Mouse (Mus musculus) MEL (cell line): ENCODE data around the gene Slc9c1. TPM values are rescaled to one million over a fixed set of nuclear protein-coding genes. Genes with fewer than 3 reads are reported as not detected.

Experiments used
- DNase-seq: peaks from one replicate; pipeline ENCODE4 v3.0.0; 2011; ENCODE audit warnings: low read depth, low spot score
- H3K27ac ChIP-seq: 2 replicates; pipeline ENCODE4 v1.5.1; 2012; ENCODE audit warnings: low read depth, mild to moderate bottlenecking, control low read depth, low read length, moderate library complexity; ENCODE audit not compliant: control insufficient read depth
- H3K27me3 ChIP-seq, 2 experiments: fragments of 150-350 bp in 1 of 2; sonication (generic) in 1 of 2; 2 replicates each; pipeline ENCODE4 v1.6.1; 2012; ENCODE audit warnings: low read length in 2 of 2, mild to moderate bottlenecking in 2 of 2, improper control_type of control experiment in 1 of 2, moderate library complexity in 1 of 2; ENCODE audit not compliant: insufficient read depth in 2 of 2, control insufficient read depth in 1 of 2
- H3K36me3 ChIP-seq, 2 experiments: 2 replicates each; pipeline ENCODE4 v1.6.1; 2012 to 2014; ENCODE audit warnings: low read length in 2 of 2, improper control_type of control experiment in 1 of 2, inconsistent platforms in 1 of 2, mild to moderate bottlenecking in 1 of 2; ENCODE audit not compliant: insufficient read depth in 2 of 2, control insufficient read depth in 1 of 2
- H3K4me1 ChIP-seq, 2 experiments: fragments of 150-350 bp in 1 of 2; sonication (generic) in 1 of 2; 2 replicates each; pipeline ENCODE4 v1.6.1; 2012; ENCODE audit warnings: low read length in 2 of 2, improper control_type of control experiment in 1 of 2, mild to moderate bottlenecking in 1 of 2; ENCODE audit not compliant: insufficient read depth in 2 of 2, control insufficient read depth in 1 of 2
- H3K4me3 ChIP-seq, 2 experiments: fragments of 150-350 bp in 1 of 2; sonication (generic) in 1 of 2; 2 replicates each; pipeline ENCODE4 v1.5.1; 2012; ENCODE audit warnings: low read depth in 2 of 2, low read length in 2 of 2, mild to moderate bottlenecking in 2 of 2, moderate library complexity in 2 of 2, control low read depth in 1 of 2, improper control_type of control experiment in 1 of 2; ENCODE audit not compliant: control insufficient read depth in 1 of 2, insufficient read depth in 1 of 2
- H3K79me2 ChIP-seq: 2 replicates; pipeline ENCODE4 v1.6.1; 2012; ENCODE audit warnings: mild to moderate bottlenecking, low read length, moderate library complexity; ENCODE audit not compliant: control insufficient read depth, poor library complexity, insufficient read depth
- H3K9ac ChIP-seq: 2 replicates; pipeline ENCODE4 v1.6.1; 2012; ENCODE audit warnings: low read depth, mild to moderate bottlenecking, control low read depth, low read length, moderate library complexity; ENCODE audit not compliant: control insufficient read depth, poor library complexity, severe bottlenecking
- H3K9me3 ChIP-seq: fragments of 150-350 bp; sonication (generic); replicated peaks from 2 replicates; pipeline ENCODE4 v1.6.1; 2012; ENCODE audit warnings: mild to moderate bottlenecking, low read length, improper control_type of control experiment, moderate library complexity; ENCODE audit not compliant: insufficient read depth
- CHD1 ChIP-seq: IDR thresholded peaks from 2 replicates; pipeline ENCODE4 v1.6.1; 2012; ENCODE audit warnings: low read depth, mild to moderate bottlenecking, inconsistent platforms, low read length, improper control_type of control experiment
- CHD2 ChIP-seq: IDR thresholded peaks from 2 replicates; pipeline ENCODE4 v1.6.1; 2011; ENCODE audit warnings: low read length, improper control_type of control experiment
- CTCF ChIP-seq, 3 experiments: IDR thresholded peaks in 2 of 3; conservative IDR thresholded peaks in 1 of 3; 2 replicates each; pipeline ENCODE4 v1.5.1; 2011 to 2012; ENCODE audit warnings: low read length in 3 of 3, low read depth in 2 of 3, mild to moderate bottlenecking in 2 of 3, improper control_type of control experiment in 1 of 3, inconsistent platforms in 1 of 3, mixed read lengths in 1 of 3, moderate library complexity in 1 of 3; ENCODE audit not compliant: control insufficient read depth in 1 of 3, insufficient read depth in 1 of 3, poor library complexity in 1 of 3, severe bottlenecking in 1 of 3
- E2F4 ChIP-seq: IDR thresholded peaks from 2 replicates; pipeline ENCODE4 v1.6.1; 2011; ENCODE audit warnings: low read depth, low read length, improper control_type of control experiment, borderline replicate concordance
- ELF1 ChIP-seq: IDR thresholded peaks from 2 replicates; pipeline ENCODE4 v1.6.1; 2014; ENCODE audit warnings: low read depth, mild to moderate bottlenecking, inconsistent platforms, low read length, improper control_type of control experiment, moderate library complexity
- ETS1 ChIP-seq: IDR thresholded peaks from 2 replicates; pipeline ENCODE4 v1.6.1; 2012; ENCODE audit warnings: low read depth, mild to moderate bottlenecking, inconsistent platforms, low read length, improper control_type of control experiment, moderate library complexity
- GATA1 ChIP-seq: IDR thresholded peaks from 2 replicates; pipeline ENCODE4 v1.6.1; 2011; ENCODE audit warnings: low read depth, low read length, improper control_type of control experiment
- JUND ChIP-seq: IDR thresholded peaks from 2 replicates; pipeline ENCODE4 v1.6.1; 2011; ENCODE audit warnings: low read depth, mild to moderate bottlenecking, improper control_type of control experiment, low read length
- MAZ ChIP-seq: IDR thresholded peaks from 2 replicates; pipeline ENCODE4 v1.6.1; 2012; ENCODE audit warnings: low read depth, mild to moderate bottlenecking, inconsistent platforms, low read length, improper control_type of control experiment
- MEF2A ChIP-seq: IDR thresholded peaks from 2 replicates; pipeline ENCODE4 v1.6.1; 2014; ENCODE audit warnings: low read depth, mild to moderate bottlenecking, inconsistent platforms, low read length, improper control_type of control experiment; ENCODE audit not compliant: poor library complexity, insufficient replicate concordance, severe bottlenecking; ENCODE audit errors: extremely low read depth
- NRF1 ChIP-seq: IDR thresholded peaks from 2 replicates; pipeline ENCODE4 v1.6.1; 2014; ENCODE audit warnings: low read depth, mild to moderate bottlenecking, inconsistent platforms, low read length, improper control_type of control experiment, moderate library complexity; ENCODE audit not compliant: poor library complexity, insufficient read depth, severe bottlenecking
- POLR2AphosphoS5 ChIP-seq: IDR thresholded peaks from 2 replicates; pipeline ENCODE4 v1.6.1; 2012; ENCODE audit warnings: low read depth, borderline replicate concordance, mild to moderate bottlenecking, inconsistent platforms, low read length, moderate library complexity, mixed read lengths
- RCOR1 ChIP-seq: IDR thresholded peaks from 2 replicates; pipeline ENCODE4 v1.6.1; 2012; ENCODE audit warnings: low read depth, mild to moderate bottlenecking, inconsistent platforms, low read length, improper control_type of control experiment
- SIN3A ChIP-seq: IDR thresholded peaks from 2 replicates; pipeline ENCODE4 v1.6.1; 2012; ENCODE audit warnings: low read length, improper control_type of control experiment, inconsistent platforms
- TAL1 ChIP-seq: IDR thresholded peaks from 2 replicates; pipeline ENCODE4 v1.6.1; 2012; ENCODE audit warnings: mild to moderate bottlenecking, inconsistent platforms, low read length, moderate library complexity, mixed read lengths
- TBP ChIP-seq: IDR thresholded peaks from 2 replicates; pipeline ENCODE4 v1.8.0; 2011; ENCODE audit warnings: low read depth, low read length, improper control_type of control experiment
- TCF12 ChIP-seq: IDR thresholded peaks from 2 replicates; pipeline ENCODE4 v1.6.1; 2014; ENCODE audit warnings: low read depth, mild to moderate bottlenecking, inconsistent platforms, low read length, improper control_type of control experiment, moderate library complexity
- UBTF ChIP-seq: IDR thresholded peaks from 2 replicates; pipeline ENCODE4 v1.6.1; 2012; ENCODE audit warnings: low read depth, mild to moderate bottlenecking, inconsistent platforms, low read length, improper control_type of control experiment, moderate library complexity, borderline replicate concordance; ENCODE audit not compliant: insufficient read depth
- ZMIZ1 ChIP-seq: IDR thresholded peaks from 2 replicates; pipeline ENCODE4 v1.6.1; 2012; ENCODE audit warnings: low read depth, mild to moderate bottlenecking, inconsistent platforms, low read length, improper control_type of control experiment, moderate library complexity
- polyA plus RNA-seq, 2 experiments: library from polyadenylated mRNA; stranded (reverse) in 1 of 2; unstranded in 1 of 2; fragments of >175 nt in 1 of 2; fragments of >200 nt in 1 of 2; gene quantifications; 2 replicates each; pipeline versions ENCODE4 v1.2.1 to v1.2.4; 2012; ENCODE audit warnings: low replicate concordance in 2 of 2, low read depth in 1 of 2; ENCODE audit not compliant: insufficient read length in 2 of 2, insufficient read depth in 1 of 2, missing spikeins in 1 of 2
- total RNA-seq: library from RNA; depleted of rRNA; stranded (reverse); fragments of 300-350 nt; gene quantifications from 2 replicates; pipeline ENCODE4 v1.2.3, GENCODE M21; 2012

The Slc9c1 gene
- total and polyA plus RNA-seq, 3 experiments, result not detected

GRCm38 (mm10) chr16:45644380-45644779 is 109.3 kb downstream of the Slc9c1 start:
- H3K27me3 ChIP-seq, result no peaks in the 10 kb centered on the region
- no peak overlapping the region for H3K27ac ChIP-seq
- no peaks in the 10 kb centered on the region for H3K4me1 ChIP-seq
- DNase-seq, result no peak
- H3K4me3 ChIP-seq, result no peak overlapping the region
- no peaks in the 10 kb centered on the region for H3K9me3 ChIP-seq
- H3K9ac ChIP-seq, result no peak overlapping the region
- peaks cover 0 to 2% of the 10 kb centered on the region in 2 experiments; a peak in 1 of 4 replicates for H3K36me3 ChIP-seq
- no peak for TF ChIP-seq ELF1
- no peak for TF ChIP-seq SIN3A
- no peak for TF ChIP-seq E2F4
- TF ChIP-seq MEF2A, result no peak
- no peak for TF ChIP-seq ZMIZ1
- no peak for TF ChIP-seq TCF12
- TF ChIP-seq, all 39 proteins: peak for 0
- no peaks in the 10 kb centered on the region for H3K79me2 ChIP-seq

- Histone ChIP-seq H3K4me1 (no peaks in the 10 kb centered on the region), H3K9ac (no peak overlapping the region), H3K4me3 (no peak overlapping the region), H3K27ac (no peak overlapping the region), H3K27me3 (no peaks in the 10 kb centered on the region), H3K79me2 (no peaks in the 10 kb centered on the region), H3K36me3 (no peaks in the 10 kb centered on the region), H3K9me3 (no peaks in the 10 kb centered on the region)
- no peak for DNase-seq
- no peak for TF ChIP-seq RCOR1
- TF ChIP-seq MAZ, result no peak
- no peak for TF ChIP-seq GATA1
- TF ChIP-seq ETS1, result no peak
- no peak for TF ChIP-seq TBP
- no peak for TF ChIP-seq CTCF (IDR thresholded peaks at IDR 0.05 in 2 of 3, conservative IDR thresholded peaks at IDR 0.05 in 1 of 3; ENCODE audit: control insufficient read depth in 1 of 3, insufficient read depth in 1 of 3, low read depth in 2 of 3, low read length in 3 of 3, poor library complexity in 1 of 3, severe bottlenecking in 1 of 3)
- no peak for TF ChIP-seq JUND
- no peak for TF ChIP-seq TAL1
- TF ChIP-seq NRF1, result no peak
- TF ChIP-seq UBTF, result no peak
- no peak for TF ChIP-seq CHD2
- TF ChIP-seq POLR2AphosphoS5, result no peak
- TF ChIP-seq CHD1, result no peak
- no peak for TF ChIP-seq E2F4
Measured at GRCm38 (mm10) chr16:45651497-45651896, 116.4 kb downstream of the Slc9c1 start.
